Mouse (Mus musculus) left cerebral cortex, postnatal 36 days (tissue): ENCODE data around the gene Ttc38. TPM values are rescaled to one million over a fixed set of nuclear protein-coding genes. Genes with fewer than 3 reads are reported as not detected.

ENCODE experiments used
- DNase-seq, 2 experiments: peaks; one replicate each; pipeline ENCODE4 v3.0.0; 2021 to 2022; ENCODE audit warnings: low spot score in 2 of 2, mixed read lengths in 1 of 2
- intact Hi-C: fragments of 180-260 bp; cut with DNase I; formaldehyde crosslinking; loops from one replicate; pipeline ENCODE4 v1.15.1; 2025
- total RNA-seq, 2 experiments: library from RNA; stranded (reverse); gene quantifications; 2 replicates each; pipeline ENCODE4 v1.2.3; 2021

Ttc38 gene
- 1 to 10 TPM; 5.1 to 6.9 TPM for total RNA-seq

DNA sequence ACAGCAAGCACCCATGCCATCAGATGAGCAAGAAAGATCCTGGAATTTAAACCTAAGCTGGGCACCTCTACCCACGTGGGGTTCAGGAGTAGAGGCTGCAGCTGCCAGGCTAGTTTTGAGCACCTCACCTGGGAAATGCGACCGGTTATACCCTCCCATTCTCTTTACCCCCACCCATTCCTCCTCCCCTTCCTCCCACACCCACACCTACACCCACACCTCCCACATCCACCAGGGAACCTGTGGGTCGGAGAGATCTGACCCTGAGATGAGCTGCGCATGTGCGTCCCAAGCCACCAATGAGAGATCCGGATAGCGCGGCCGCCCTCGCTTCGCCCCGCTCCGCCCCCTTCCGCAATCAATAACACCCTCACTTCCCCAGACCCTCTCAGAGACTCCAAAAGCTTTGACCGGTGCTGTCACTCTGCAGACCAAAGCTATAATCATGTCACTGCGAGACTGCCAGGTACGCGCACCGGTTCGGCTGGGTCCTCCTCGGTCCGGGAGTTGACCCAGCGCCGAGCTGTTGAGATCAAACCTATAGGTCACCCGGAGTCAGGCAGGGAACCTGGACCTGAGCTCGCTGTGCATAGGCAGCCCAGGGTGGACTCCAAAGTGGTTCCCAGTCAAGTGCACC lies at the start of gene Ttc38:
Ttc38 (plus strand) TSS at position 353 of the 637 bp plus-strand sequence.
- DNase-seq, result peak; percentile 80 to 81
- intact Hi-C loops, result no loop called here

DNA sequence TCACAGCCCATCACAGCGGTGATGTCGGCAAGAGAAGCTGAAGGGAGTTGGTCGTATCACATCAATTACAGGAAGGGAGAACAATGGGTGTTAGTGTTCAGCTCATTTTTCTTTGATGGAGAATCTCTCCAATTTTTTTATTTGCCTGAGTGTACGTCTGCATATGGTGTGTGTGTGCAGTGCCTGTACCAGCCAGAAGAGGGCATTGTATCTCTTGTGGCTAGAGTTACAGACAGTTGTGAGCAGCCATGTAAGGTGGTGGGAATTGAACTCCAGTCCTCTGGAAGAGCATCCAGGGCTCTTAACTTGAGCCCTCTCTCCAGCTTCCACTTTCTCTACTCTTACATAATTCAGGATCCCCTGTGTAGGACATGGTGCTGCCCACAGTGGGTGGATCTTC lies 49.0 kb upstream of the Ttc38 start:
- intact Hi-C loops, result no loop called here
- no peak for DNase-seq

DNA sequence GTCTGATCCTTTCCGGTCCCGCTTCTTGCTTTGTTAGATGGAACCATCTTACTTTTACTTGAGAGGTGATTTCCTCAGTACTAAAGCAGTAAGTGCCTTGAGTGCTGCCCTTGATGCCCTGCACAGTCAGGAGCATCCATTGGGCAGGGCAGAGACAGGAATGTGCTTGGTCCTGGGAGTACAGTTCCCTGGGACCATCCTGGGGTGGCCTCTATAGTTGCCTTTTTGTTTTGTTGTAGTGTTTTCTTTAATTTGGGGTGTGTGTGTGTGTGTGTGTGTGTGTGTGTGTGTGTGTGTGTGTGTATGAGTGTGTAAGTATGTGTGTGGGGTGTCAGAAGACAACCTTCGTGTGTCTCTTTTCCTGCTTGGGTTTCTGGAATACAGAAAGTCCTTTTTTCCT lies 47.8 kb upstream of the Ttc38 start:
- DNase-seq, result no peak
- intact Hi-C loops, result no loop called here

DNA sequence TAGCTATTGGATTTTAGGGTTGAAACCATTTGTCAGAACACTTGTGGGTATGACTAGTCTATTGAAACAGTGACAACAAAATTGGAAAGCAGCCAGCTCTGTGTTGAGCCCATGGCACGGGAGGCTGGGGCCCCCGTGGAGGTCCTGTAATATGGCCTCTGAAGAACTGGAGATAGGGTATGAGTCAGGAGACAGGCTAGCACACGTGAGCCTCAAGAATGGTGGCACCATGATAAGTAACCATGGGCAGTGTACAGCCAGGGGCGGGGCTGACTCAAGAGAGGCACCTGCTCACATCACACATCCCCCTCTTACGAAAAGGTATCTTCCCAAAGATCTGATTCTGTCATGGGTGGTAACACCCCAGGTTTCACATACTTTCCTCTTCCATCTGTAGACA lies 45.4 kb upstream of the Ttc38 start:
- DNase-seq, result no peak
- intact Hi-C loops, result loop anchor here (5.0 kb wide), 1 partner anchor 39 kb away; no protein-coding TSS in a partner anchor

DNA sequence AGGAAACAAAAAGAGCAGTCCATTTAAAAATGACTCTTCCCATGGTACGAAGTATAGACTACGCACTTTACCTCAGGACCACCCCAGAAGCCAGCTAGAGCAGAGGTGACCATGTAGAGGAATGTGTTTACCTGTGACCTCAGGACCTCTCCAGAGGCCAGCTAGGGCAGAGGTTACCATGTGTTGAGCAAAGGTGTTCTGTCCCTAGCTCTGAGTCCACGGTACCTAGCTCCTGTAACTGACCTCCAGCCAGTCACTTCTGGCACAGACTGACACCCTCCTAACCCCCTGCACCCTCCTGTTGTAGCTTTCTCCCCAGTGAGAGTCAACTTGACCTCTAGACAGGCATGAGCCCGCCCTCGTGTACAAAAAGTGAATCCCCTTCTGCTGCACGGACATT lies 44.6 kb upstream of the Ttc38 start:
- intact Hi-C loops, result loop anchor here (5.0 kb wide), 1 partner anchor 40 kb away; no protein-coding TSS in a partner anchor
- DNase-seq, result no peak

DNA sequence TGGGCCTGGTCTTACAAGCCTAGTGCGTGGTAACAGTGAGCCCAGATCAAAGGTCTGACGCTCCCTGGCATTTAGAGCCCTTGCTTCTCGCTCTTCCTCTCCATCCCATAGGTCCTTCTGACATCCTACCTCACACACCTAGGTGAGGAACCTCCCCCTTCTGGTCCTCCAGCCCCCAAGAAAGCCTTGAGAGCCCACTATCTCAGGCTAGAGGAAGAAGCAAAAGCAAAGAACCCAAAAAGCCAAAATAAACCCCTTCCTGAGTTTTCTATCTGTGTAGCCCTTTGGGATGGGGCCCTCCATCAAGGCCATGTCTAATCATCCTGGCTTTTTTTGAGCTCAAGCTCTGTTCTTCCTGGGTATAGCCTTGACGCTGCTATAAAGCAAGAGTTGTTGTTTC lies 44.1 kb upstream of the Ttc38 start:
- DNase-seq, result no peak
- intact Hi-C loops, result loop anchor here (5.0 kb wide), 1 partner anchor 41 kb away; no protein-coding TSS in a partner anchor

DNA sequence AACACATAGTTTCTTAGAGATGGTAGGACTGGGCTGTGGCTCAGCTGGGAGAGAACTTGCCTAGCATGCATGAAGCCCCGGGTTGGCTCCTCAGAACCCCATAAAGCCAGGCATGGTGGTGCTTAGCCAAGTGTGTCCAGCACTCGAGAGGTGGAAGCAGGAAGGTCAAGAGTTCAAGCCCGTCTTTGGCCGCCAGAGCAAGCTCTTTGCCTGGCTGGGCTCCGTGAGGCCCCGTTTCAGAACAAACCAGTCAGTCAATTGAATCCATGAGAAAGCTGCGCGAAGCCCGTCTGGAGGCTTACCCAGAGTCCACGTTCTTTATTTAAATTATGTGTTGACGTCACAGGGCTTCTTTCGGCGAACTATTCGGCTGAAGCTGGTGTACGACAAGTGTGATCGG lies 43.5 kb upstream of the Ttc38 start:
- intact Hi-C loops, result loop anchor here (5.0 kb wide), 1 partner anchor 41 kb away; no protein-coding TSS in a partner anchor
- DNase-seq, result no peak

DNA sequence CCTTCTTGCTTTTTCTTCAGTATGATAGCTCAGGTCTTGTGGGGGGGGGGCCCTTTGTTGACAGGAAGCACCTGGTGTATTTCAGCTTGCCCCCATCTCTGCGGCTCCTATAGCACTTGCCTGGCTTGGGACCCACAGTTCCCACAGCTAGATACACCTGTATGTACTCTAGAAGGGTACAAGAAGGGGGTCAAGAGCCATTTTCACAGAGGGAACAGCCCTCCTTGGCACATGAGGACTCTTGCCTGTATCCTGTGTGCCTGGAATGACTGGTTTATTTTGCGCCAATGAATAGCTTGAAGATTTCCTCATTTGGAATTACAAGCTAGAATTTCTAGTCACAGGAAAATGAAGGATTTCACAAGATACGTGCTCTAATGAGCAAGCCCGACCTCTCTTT lies 40.7 kb upstream of the Ttc38 start:
- no peak for DNase-seq
- intact Hi-C loops, result no loop called here

DNA sequence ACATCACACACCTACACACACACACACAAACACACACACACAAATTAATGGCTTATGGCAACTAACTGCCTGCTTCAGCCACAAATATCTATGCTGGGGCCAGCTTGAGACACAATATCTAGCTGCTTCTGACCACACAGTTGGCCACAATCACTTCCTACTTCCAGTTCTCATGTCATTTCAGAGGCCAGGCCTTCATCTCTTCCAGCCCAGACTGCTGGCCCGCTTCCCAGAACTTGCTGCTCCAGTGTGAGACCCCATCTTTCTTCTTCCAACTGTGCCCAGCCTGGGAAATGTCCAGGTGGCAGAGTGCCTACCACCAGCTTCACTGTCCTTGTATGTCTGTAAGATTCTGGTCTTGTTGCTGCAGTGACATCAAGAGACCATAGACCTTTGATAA lies 39.3 kb upstream of the Ttc38 start:
- intact Hi-C loops, result no loop called here
- no peak for DNase-seq

DNA sequence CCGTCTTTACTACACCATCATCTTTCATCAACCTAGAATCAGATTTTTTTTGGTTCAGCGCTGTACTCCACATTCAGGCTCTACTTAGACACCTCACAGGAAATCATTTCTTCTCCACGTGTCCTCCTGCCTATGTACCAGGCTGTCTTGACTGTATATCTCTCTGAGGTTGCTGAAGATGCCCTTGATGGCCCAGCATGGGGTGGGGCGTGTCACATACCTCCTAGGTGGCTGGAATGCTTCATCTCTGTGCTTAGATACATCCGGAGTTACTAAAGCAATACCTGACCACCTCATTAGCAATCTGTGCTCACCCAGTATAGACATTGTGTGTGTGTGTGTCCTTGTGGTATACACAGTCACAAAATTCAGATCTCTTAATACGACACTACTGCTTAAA lies 36.6 kb upstream of the Ttc38 start:
- DNase-seq, result no peak
- intact Hi-C loops, result no loop called here

DNA sequence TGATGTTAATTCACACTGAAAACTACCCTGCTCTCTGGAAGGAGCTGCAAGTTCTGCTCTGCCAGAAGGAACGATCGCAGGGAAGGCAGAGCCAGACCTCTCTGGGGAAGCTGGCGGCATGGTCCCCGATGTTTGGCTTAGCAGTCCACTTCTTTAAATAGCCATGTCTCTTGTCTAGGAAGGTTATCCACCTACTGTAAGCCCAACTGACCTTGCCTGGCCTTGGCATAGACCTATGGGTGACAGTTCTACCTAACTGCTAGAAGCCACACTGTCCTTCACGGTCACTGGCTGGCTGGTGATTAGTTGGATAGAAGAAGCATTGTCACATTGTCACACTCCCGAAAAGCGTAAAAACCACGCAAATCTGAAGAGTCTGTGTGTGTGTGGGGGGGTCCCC lies 33.4 kb upstream of the Ttc38 start:
- DNase-seq, result no peak
- intact Hi-C loops, result no loop called here

DNA sequence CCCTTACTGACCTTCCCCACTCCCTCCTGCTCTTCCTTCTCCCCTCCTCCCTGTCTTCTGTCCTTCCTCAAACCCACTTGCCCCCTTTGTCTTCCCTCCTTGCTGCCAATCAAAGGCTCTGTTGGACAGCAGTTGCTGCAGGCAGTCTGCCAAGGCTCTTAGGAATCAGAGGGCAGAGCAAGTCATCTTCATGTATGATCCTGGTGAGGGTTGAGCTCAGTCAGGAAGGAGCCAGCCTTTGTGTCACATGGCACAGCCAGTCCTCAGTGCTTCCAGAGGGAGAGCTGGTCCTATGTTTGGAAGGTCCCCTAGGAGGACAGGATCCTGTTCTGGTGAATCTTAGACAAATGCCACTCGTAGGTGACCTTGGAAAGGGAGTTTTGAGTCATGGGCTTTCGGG lies 29.2 kb upstream of the Ttc38 start:
- intact Hi-C loops, result no loop called here
- no peak for DNase-seq

DNA sequence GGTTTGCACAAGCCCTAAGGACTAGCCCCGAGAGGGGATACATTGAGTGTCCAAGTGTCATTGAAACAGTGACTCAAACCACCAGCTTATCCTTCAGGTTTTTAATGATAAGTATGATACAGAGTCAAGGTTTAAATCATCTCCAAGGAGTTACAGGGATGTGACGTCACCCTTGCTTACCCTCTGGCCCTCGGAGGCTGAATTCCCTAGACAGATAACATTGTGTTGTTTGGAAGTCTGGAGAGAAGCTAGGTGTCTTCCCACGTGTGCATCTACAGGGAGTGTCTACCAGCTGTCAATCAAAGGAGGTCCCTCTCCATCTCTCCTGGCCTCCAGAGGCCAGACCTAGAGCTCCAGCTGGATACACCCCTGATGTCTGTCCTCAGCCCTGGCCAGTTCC lies 25.2 kb upstream of the Ttc38 start:
- DNase-seq, result no peak
- intact Hi-C loops, result no loop called here

DNA sequence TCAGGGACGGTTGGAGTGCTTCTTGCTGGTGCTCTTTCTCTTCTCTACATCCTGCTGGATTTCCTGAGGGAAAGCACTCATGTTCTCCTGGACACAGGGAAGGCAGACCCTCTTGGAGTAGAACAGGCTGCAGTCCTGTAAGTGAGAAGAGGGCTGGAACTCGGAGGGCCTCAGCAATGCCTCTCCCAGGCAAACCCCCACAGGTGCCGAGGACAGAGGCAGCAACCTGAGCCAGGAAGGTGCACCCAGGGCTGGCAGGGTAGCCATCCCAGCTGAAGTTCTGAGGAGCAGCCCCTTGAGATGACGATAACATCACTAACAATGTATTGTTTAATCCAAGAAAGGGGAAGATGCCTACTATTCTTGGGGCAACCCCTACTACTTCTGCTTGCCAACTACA lies 24.7 kb upstream of the Ttc38 start:
- intact Hi-C loops, result no loop called here
- DNase-seq, result no peak

DNA sequence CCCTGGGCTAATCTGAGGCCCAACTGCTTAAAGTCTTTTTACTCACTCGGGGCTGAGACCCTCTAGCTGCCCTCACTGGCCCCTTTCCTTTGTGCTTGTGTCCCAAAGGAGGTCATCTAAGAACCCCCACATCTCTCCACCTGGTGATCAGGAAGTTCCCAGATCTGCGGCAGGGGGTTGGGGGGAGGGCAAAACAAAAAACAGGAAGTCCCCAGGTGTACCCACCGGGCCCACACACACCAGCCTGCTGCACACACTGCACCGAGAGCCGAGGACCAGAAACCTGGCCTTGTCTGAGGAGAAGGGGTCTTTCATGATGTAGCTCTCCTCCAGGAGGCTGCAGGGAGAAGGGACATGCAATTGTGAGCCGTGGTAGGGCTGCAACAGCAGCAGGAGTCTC lies 24.1 kb upstream of the Ttc38 start:
- no peak for DNase-seq
- intact Hi-C loops, result no loop called here

DNA sequence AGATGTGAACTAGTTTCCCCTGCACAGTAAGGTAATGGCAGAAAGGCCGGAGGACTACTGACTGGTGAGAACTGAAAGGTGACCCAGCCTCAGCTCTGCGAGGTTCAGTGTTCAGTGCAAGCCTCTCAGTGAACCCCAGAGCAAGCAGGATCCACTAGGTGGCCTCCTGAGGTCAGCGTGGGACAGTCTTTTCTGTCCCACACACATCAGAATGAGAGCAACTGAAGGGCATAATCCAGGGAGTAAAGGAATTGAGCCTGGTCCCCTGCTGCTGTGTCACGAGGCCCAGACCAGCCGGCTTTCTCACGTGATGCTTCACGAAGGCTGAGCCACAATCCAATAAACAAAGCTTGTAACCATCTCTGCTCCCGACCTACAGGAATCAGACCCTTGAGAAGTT lies 23.7 kb upstream of the Ttc38 start:
- DNase-seq, result no peak
- intact Hi-C loops, result no loop called here

DNA sequence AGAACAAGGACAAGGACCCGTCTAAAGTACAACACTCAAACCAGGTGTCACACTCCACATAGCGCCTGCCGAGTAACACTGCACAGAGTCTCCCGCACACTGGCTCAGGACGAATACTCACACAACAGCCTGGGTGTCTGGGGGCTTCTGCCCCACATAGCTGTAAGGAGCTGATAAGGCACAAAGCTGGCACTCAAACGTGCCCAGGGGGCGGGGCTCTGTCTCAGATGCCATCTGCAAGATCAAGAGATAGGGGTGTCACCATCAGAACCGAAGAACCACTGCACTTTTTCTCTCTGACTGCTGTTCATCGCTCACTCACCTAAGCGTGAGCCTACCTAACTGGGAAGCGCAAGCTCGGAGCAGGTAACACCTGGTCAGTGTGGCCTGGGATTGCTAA lies 23.0 kb upstream of the Ttc38 start:
- no peak for DNase-seq
- intact Hi-C loops, result no loop called here

DNA sequence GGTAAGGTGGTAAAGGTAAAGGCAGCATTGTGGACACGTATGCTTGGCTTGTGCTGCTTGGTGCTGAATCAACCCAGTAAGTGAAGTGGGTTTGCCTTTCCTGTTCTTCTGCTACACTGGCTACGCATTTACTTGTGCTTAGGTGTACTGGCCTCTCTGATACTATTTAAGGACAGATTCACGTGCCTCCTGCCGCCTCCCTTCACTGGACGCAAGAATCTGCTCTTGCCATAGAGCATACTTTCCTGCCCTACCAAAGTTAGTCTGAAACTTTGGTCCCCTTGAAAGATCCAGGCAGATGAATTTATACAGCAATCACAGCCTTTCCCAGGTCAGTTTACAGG lies 21.7 kb upstream of the Ttc38 start:
- no peak for DNase-seq
- intact Hi-C loops, result loop anchor here (2.0 kb wide), 1 partner anchor 48 kb away; the partner anchor contains the start of gene Gtse1

DNA sequence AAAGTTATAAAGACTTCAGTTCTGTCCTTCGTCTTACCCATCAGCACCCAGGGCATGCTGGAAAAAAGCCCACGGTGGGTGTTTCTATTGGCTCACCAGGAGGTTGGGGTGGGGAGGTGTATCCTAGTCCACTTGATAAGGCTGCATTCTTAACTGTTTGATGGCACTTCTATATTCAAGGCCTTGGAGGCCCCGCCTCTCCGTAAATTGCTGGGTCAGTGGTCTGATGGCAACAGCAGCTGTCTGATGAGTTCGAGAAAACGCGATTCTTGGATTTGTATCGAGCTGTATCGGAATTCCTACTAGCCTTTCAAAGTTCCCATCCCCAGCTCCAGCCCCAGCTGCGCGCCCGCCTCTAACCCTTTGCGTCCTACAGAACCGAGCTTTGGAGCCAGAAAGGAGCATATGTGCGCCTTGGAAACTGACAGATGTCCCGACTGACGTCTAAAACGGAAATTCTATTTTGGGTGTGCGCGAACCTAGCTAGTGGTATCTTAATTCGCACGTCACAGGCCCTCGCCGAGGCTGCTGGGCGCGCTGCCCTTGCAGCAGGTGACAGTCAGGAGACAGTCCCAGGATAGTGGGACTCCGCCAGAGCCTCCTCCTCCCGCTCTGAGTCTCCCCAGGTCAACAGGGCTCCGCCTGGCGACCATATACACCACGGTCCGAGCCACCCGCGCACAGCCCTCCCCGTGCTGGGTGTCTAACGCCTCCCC lies 21.1 kb upstream of the Ttc38 start:
- intact Hi-C loops, result loop anchor here (2.0 kb wide), 1 partner anchor 48 kb away; the partner anchor contains the start of gene Gtse1

DNA sequence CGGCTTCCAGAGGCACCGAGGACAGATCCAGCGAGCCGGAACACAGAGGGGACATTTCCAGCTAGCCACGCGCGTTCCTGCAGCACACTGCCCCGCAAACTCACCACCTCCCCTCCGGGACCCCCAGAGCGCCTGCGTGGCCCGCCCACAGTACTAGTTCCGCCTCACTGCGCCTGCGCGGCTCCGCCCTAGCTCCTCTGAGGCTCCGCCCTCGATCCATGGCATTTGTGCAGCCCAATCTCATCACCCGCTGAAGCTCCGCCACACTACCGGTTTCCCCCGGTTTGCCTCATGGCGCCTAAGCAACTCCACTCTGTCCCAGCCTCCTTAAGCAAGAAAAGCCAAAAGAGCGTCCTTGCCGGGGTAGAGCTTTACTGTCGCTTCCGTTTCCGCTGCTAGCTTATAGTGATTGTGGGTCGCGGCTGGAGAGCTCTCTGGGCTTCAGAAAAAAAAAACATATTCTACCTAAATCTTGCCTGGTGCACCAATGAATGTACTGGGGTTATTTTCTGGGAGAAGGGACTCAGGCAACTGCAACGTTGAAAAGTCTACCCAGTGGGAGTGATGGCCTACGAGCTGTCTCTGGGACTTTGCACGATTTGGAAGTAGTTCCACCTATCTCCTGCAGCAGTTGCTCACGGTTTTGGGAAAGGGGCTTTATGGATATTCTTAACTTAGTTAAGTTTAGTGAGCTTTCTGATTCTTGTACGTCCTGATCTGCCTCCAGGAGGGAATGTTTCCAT lies 20.4 kb upstream of the Ttc38 start, which contains the start of gene Cdpf1:
Cdpf1 (minus strand) TSS at position 163 of the 743 bp plus-strand sequence.
- intact Hi-C loops, result loop anchor here (2.0 kb wide), 1 partner anchor 47 kb away; the partner anchor contains the start of gene Gtse1
- DNase-seq, result peak; percentile 99

More for the DNA sequence above, 21.1 kb upstream of the Ttc38 start:
- DNase-seq, result peak; percentile 81 to 88
